25 mouse cellular contexts compared by ENCODE assay signal in genomic region chr3:24432761-24433160, GRCm38 (mm10).
DNase-seq lines count a peak whose midpoint lies in the region; ATAC-seq and TF ChIP-seq lines count a peak whose summit lies in the region.
"Had no signal": no experiment of that assay in that cellular context is flagged by ENCODE, and none has a peak within 500 bp of the region (broad histone marks: within the 10 kb centered on the region; RNA-seq: fewer than 3 reads in every experiment).

No protein-coding gene starts in this region.

- no peak for ATAC-seq in forebrain, postnatal 0 days
- no peak for ATAC-seq in forebrain, embryonic 12.5 days (ENCODE audit: low FRiP score)
- no peak for ATAC-seq in frontal cortex, adult (ENCODE audit: low TSS enrichment)
- ATAC-seq: inflammation-experienced regulatory T-cells, adult 6 months had no signal

- H3K36me3 ChIP-seq in forebrain, postnatal 0 days (ENCODE audit: insufficient read depth), result no peaks in the 10 kb centered on the region
- H3K36me3 ChIP-seq in forebrain, embryonic 12.5 days (replicated peaks), result no peaks in the 10 kb centered on the region
- H3K36me3 ChIP-seq: embryonic facial prominence, embryonic 10.5 days; forebrain, embryonic 10.5 days; heart, embryonic 15.5 days; liver, embryonic 13.5 days; midbrain, embryonic 12.5 days; neural tube, embryonic 12.5 days had no signal

- H3K9me3 ChIP-seq in forebrain, postnatal 0 days (ENCODE audit: low read length), result no peaks in the 10 kb centered on the region
- H3K9me3 ChIP-seq in forebrain, embryonic 12.5 days, result no peaks in the 10 kb centered on the region
- H3K9me3 ChIP-seq: embryonic facial prominence, embryonic 10.5 days; forebrain, embryonic 10.5 days; heart, embryonic 15.5 days; liver, embryonic 13.5 days; midbrain, embryonic 12.5 days; neural tube, embryonic 12.5 days had no signal

- peak; percentile 8 for DNase-seq in forebrain, postnatal 0 days
- DNase-seq in cerebellum, adult 8-10 months, result peak; percentile 14
- peak; percentile 11 to 12 for DNase-seq in cerebellum, postnatal 36 days
- DNase-seq in heart, postnatal 14 days, result no peak
- DNase-seq in spleen, postnatal 14 days (ENCODE audit: low spot score in 2 of 2), result no peak
- DNase-seq: adrenal gland, postnatal 14 days; heart, postnatal 4 days; kidney, adult 18-20 months; kidney, postnatal 4 days; layer of hippocampus, adult 9-11 months; liver, embryonic 13.5 days; lung, adult 2 months; lung, postnatal 14 days; right cerebral cortex, postnatal 4 days; thymus, adult 18-20 months; thymus, postnatal 4 days had no signal

- H3K27ac ChIP-seq in forebrain, postnatal 0 days (ENCODE audit: low read depth, low read length), result no peak overlapping the region
- H3K27ac ChIP-seq in forebrain, embryonic 12.5 days, result no peak overlapping the region
- H3K27ac ChIP-seq: embryonic facial prominence, embryonic 10.5 days; forebrain, embryonic 10.5 days; heart, embryonic 15.5 days; hindbrain, embryonic 14.5 days; liver, embryonic 13.5 days; midbrain, embryonic 12.5 days; neural tube, embryonic 12.5 days had no signal

- TF ChIP-seq CTCF in forebrain, postnatal 0 days (IDR thresholded peaks at IDR 0.05; ENCODE audit: low read depth), result no peak

- no peak overlapping the region for H3K4me3 ChIP-seq in forebrain, postnatal 0 days (ENCODE audit: low read depth, low read length)
- no peak overlapping the region for H3K4me3 ChIP-seq in forebrain, embryonic 12.5 days (replicated peaks)
- H3K4me3 ChIP-seq: embryonic facial prominence, embryonic 10.5 days; forebrain, embryonic 10.5 days; heart, embryonic 15.5 days; liver, embryonic 13.5 days; midbrain, embryonic 12.5 days; neural tube, embryonic 12.5 days had no signal

- no peaks in the 10 kb centered on the region for H3K27me3 ChIP-seq in forebrain, postnatal 0 days (ENCODE audit: insufficient read depth, low read length)
- H3K27me3 ChIP-seq in forebrain, embryonic 12.5 days, result no peaks in the 10 kb centered on the region
- H3K27me3 ChIP-seq: heart, embryonic 15.5 days; liver, embryonic 13.5 days; midbrain, embryonic 12.5 days; neural tube, embryonic 12.5 days had no signal

- no peak overlapping the region for H3K9ac ChIP-seq in forebrain, postnatal 0 days
- H3K9ac ChIP-seq in forebrain, embryonic 12.5 days, result no peak overlapping the region
- H3K9ac ChIP-seq: heart, embryonic 15.5 days; hindbrain, embryonic 14.5 days; liver, embryonic 13.5 days; midbrain, embryonic 12.5 days; neural tube, embryonic 12.5 days had no signal

- no peak overlapping the region for H3K4me2 ChIP-seq in forebrain, postnatal 0 days (ENCODE audit: low read depth)
- H3K4me2 ChIP-seq in forebrain, embryonic 12.5 days, result no peak overlapping the region
- H3K4me2 ChIP-seq: heart, embryonic 15.5 days; hindbrain, embryonic 14.5 days; liver, embryonic 13.5 days; midbrain, embryonic 12.5 days; neural tube, embryonic 12.5 days had no signal

- 62% methylated on average over 3 of the region's 3 CpGs for WGBS in forebrain, postnatal 0 days
- WGBS in forebrain, embryonic 12.5 days, result 85% methylated on average over 3 of the region's 3 CpGs

- intact Hi-C loops in heart, postnatal 14 days (cut with DNase I), result no loop called here

- no peaks in the 10 kb centered on the region for H3K4me1 ChIP-seq in forebrain, postnatal 0 days (ENCODE audit: insufficient read depth)
- H3K4me1 ChIP-seq in forebrain, embryonic 12.5 days, result no peaks in the 10 kb centered on the region
- H3K4me1 ChIP-seq: embryonic facial prominence, embryonic 10.5 days; forebrain, embryonic 10.5 days; heart, embryonic 15.5 days; liver, embryonic 13.5 days; midbrain, embryonic 12.5 days; neural tube, embryonic 12.5 days had no signal

Comparison
In these comparisons a context has a peak if more than half of its experiments do, and no peak if none do; other contexts are left out.
1. DNase-seq: peak in forebrain, postnatal 0 days (single experiment), cerebellum, adult 8-10 months (single experiment) and cerebellum, postnatal 36 days (2 of 2); none in heart, postnatal 14 days (0 of 2) and spleen, postnatal 14 days (0 of 2).